Mouse (Mus musculus) layer of hippocampus, adult 9-11 months (tissue): Measurements from ENCODE around the gene Zfp239.

Experiments used
- DNase-seq: peaks from one replicate; pipeline ENCODE4 v3.0.0; 2022

Gene Zfp239

DNA sequence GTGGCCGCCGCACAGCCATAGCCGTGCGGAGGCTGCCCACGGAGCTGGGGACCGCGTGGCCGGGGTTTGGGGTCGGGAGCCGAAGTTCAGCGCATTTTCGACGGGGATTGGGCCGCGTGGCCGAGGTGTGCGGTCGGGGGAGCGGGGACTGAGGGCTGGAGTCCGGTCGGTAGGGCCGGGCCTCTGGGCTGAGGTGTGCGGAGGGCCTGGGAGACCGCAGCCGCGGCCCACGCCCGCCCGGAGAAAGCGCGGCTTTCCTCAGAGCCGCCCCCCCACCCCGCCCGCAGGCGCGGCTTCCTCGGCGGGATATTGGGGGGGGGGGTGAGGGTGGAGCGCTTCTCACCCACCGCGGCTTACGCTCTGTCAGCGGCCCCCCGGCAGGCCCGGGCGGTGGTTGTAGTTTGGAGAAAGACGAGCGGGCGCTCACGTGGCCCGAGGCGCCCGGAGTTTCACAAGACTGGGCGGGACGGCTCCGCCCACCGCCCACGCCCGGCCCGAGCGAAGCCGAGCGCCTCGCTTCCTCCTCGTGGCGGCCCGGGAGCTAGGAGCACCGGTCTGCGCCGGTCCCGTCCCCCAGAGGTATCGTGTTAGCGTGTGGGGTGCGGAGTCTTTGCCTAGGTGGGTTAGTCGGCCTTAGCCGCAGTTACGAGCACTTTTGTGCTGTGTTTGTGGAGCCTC lies 45.5 kb downstream of the Zfp239 start:
- DNase-seq, result peak; percentile 81

DNA sequence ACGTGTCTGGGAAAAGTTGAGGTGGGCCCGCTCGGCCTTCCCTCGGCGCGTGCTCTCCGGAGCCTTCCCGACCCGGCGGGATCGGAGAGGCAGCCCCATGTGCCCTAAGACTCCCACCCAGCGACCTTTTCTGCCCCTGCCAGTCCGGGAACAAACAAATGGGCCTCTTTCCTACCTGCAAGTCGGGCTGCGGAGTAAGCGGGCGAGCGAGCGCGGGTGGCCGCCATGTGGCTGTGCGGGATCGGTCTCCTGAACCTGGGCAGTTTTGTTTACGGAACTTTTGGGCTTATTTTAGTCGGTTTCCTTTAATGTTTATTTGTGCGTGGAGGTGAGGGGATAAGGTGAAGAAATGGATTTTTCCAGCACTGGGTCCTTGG lies 46.1 kb downstream of the Zfp239 start:
- no peak for DNase-seq

DNA sequence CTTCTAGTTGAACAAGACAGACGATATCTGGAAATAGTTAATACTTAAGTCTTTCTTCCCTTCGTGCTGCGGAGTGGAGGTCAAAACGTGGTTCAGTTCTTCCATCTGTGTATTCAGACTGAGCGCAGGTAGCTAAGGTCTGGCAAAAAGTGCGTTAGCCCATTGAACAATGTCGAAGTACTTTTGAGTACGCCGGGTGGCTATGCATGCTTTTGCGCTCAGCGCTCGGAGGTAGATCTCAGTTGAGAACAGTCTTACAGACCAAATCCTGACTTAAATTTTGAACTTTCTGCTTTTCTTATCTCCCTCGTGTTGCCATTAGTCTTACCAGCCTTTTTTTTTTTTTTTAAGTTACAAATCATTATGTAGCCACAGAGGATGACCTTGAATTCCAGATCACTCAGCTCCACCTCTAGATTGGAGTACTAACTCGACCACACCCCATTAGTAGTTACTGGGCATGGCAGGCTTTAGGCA lies 46.6 kb downstream of the Zfp239 start:
- no peak for DNase-seq

DNA sequence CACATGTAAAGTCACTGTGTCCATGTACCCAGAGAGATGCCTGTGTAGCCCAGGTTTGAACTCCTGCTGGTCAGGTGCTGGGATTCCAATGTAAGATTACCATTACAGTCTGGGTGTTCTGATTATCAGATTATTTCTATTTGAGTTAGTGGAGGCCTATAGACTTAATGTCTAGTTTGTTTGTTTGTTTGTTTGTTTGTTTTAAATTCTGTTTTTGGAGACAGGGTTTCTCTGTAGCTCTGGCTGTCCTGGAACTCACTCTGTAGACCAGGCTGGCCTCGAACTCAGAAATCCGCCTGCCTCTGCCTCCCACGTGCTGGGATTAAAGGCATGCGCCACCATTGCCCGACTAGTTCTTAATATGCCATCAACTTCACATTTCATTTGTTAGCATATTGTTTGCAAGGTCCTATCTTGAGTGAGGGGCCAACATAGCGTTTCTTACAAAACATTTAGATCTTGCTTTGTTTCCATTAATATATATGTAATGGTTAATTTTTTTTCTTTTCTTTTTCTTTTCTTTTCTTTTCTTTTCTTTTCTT lies 48.3 kb downstream of the Zfp239 start:
- no peak for DNase-seq

DNA sequence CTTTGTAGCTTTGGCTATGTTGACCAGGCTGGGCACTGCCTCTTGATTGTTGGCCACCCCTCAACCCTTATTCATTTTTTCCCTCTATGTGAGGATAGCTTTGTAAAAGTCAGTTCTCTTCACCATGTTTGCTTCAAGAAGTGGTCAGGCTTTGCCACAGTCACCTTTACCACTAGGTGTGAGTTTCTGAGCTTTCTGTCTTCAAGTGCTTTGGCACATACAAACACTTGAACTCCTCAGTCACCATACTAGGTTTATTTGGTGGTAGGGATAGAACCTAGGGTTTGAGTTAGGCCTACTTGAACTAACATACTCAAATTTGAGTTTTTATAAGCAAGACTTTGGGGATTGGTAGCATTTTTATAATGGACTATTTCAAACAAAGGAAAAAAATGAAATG lies 52.6 kb downstream of the Zfp239 start:
- DNase-seq, result no peak

DNA sequence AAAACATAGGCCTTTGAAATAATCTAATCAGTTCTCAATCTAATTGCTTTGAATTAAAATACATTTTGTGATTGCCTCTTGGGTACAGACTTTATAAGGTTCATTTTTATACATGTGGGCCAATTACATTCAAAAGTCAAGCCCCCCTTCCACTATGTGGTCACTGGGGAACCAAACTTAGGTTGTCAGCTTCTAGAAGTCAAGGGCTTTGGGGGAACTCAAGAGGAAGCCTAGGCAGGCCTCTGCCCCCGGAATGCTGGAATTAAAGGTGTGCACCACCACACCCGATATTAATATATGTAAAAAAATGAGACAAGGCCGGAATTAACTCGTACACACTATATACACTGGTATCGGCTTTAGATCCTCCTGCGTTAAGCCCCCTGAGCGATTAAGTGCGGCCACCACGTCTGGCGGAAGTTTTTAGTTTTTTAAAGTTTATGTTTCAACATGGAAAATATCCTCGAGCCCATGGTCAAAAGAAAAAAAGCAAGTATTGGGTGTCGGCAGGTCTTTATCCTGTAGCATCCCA lies 54.4 kb downstream of the Zfp239 start:
- DNase-seq, result no peak

DNA sequence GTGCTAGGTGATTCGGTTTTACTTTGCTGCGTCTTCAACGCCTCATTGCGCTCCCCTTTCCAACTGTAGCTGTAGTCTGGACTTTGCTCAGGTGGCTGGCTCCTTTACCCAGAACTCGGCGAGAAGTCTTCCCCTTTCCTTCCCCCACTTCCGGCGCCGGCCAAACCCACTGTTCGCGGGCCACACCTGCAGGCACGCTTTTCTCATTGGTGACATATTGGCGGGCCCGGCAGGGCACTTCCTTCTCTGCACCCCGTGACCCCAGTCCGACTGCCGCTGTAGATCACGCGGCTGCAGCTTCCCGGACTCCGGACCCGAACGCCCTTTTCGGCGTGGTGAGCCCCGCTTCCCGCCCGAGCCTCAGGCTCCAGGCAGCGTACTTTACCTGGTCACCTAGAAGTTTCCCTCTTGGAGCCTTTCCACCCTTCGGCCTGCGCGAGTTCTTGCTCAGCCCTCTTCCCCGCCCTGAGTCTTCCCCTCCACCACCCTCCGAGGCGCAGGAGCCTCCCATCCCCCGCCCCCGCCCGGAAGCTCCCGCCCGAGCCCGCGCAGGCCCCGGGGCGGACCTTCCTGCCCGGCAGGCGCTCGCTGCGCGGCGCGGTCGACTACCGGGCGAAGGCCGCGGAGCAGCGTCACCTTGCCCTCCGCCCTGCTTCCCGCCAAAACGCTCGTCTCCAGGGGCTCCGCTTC lies 55.0 kb downstream of the Zfp239 start:
- peak; percentile 63 for DNase-seq

DNA sequence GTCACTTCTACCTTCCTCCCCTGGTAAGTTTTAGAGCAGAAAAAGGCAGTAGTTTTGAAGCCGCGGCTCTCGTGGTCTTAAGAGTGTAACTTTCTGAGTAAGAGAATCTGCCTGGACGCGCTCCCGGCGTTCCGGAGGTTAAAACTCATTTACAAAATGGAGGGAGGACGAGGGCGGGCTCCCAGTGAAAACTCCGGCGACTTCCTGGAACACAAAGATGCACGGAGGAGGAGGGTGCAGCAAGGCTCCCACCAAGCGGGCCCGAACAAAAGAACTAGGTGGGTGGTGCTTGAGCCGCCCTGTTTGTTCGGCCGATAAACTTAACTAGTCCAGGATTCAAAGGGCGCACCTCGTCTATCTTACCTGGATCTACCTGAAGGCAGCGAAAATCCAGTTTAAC lies 55.7 kb downstream of the Zfp239 start:
- peak; percentile 38 for DNase-seq

DNA sequence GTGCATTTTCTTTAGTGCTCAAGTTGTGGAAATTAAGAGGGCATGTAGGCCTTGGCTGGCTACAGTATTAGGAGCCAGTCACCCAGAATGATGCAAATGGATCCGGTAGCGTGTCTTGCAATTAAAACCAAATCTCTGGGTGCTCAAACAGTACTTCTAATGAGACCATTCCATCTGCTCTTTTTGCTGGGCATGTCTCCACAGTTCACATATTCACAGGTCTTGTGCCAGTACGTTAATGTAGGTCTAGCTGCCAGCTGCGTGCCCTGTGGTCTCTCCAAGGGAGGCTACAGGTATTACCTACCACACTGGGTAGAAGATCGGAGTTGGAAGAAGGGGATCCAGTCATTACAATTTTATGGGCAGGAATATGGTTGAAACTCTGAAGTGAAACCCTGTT lies 56.1 kb downstream of the Zfp239 start:
- DNase-seq, result no peak

DNA sequence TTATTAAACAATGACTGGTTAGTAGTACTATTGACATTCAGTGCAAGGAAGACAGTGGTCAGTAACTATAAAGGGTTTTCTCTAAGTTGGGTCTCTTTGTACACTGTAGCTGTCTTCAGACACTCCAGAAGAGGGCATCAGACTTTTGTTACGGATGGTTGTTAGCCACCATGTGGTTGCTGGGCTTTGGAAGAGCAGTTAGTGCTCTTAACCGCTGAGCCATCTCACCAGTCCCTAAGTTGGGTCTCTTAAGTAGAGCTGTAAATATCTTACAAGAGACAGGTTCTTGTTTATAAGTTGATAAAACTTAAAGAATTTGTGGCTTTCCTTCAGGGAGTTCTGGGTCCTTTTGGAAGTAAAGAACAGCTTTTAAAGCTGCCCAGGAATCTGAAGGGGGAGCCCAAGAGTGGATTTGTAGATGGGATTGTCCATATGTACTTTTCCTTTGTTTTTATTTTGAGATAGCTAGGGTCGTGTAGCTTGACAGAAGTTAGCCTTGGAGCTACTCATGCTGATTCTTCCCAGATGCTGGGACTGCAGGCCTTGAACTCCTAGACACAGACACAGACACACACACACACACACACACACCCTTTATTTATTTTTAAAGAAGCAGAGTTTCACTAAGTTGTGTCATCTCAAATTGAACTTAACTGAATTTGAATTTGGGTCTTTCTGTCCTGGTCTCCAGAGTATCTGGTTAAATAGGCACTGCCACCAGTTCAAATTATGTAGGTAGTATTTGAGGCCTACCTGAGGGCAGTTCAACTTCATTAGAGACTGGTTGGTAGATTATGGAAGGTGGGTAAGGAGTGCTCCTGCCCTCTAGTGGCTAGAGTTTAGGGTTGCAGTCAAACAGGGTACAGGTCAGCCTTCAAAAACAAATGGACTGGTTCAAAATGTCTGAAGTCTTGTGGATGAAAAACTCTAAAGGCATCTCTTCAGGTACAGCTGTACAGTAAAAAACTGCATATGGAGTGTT lies 59.0 kb downstream of the Zfp239 start:
- no peak for DNase-seq

DNA sequence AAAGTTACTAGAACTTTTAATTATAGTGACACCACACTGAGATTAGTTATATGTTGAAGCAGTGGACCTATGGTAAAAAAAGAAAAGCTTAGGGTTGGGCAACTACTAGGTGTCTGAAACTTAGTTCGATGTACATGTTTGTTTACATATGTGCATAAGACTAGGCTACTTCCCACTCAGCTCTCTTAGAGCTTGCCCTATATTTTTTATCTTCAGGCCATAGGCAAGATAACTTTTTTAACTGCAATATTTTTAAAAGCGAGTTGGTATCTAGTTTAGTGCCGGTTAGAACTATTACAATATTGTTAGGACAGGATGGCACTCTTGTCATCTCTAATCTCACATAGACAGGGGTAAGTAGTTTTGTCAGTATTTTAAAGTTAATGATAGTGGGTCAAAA lies 60.1 kb downstream of the Zfp239 start:
- no peak for DNase-seq
